Mouse (Mus musculus) ES-CJ7 (cell line): ENCODE measurements around the gene Dhrs4.

ENCODE experiments used
- DNase-seq: peaks from one replicate; pipeline ENCODE4 v3.0.0; 2011; ENCODE audit warnings: low read depth, low spot score

Dhrs4 gene

DNA sequence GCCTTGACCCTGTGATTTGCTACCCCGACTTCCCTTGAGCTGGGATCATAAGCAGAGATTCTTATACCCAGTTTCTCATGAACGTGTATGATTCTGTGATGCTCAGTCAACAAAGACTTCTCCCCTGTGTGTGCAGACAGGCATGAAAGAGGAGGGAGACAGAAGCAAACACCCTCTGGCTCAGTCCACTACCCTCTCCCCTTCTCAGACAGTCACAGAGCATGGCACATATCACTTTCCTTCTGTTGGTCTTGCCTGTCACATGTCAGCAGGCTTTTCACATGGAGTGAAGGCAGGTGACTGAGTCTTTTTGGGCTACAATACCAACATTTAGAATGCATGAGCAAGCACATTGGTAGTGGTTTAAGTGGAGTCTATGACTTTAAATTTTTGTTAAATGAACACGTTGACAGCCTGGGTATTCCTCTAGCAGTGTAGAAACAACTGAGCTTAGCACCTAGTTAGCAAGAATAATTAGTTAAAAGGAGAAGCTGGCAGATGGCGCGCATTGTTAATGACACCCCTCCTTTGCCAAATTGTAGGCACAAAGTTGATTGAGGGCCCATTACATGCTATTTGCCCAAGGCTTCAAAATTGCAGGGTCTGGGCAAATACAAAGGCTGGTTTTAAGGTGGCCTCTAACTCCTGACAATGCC is 6.0 kb downstream of the Dhrs4 start:
- no peak for DNase-seq

DNA sequence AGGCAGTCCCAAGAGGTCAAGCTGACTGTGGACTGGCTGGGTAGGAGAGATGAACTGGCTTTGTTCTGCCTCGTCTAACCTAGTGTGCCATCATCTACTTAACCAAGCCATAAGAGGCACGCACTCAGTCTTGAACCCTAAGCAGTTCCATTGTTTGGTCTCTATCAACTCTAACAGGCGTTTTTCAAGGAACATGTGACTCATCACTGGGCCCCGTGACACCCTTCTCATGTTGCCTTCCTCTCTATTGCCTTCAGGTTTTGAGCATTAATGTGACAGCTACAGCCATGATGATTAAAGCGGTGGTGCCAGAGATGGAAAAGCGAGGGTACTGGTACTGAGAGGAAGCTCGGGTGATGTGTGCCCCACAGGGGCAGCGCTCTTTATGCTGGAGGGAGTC is 8.3 kb downstream of the Dhrs4 start:
- no peak for DNase-seq

DNA sequence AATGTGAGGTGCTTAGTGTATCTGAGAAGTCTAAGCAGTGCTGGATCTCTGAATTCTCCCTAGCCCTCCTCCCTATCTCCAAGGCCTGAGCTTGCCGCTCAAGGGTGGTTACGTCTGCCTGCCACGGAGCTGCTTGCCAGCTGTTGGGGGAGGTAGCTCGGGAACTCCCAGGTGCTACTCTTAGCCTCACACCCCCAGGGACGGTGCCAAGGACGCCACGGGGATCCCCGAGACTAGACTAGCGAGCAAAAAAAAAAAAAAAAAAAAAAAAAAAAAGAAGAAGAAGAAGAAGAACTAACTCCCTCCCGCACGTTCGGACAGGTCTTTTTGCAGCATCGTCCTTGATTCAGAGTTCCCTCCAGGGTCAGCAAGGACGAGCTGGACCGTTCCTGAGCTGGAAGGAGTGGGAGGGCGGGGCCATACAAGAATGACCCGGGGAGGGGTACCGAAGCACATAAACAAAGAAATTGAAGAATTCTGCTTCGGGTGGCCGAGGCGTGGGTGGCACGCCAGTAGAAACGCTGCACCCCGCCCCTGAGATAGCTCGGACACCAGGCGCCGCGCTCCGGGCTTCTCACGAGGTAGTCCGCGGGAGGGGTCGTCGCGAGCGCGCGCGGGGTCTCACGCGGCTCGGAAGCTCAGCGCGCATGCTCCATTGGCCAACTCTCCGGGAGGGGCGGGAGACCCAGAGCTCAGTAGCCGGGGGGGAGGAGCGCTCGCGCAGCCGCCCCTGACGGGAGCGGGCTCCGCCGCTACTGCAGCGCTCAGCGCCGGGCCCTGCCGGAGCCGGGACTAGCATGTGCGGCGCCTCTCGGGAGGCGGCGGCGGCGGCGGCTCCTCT is 12.0 kb downstream of the Dhrs4 start, which contains the start of gene Carmil3:
Gene Carmil3 (plus strand): TSS at position 291 of the 841 bp plus-strand sequence.
- DNase-seq = peak; percentile 56

DNA sequence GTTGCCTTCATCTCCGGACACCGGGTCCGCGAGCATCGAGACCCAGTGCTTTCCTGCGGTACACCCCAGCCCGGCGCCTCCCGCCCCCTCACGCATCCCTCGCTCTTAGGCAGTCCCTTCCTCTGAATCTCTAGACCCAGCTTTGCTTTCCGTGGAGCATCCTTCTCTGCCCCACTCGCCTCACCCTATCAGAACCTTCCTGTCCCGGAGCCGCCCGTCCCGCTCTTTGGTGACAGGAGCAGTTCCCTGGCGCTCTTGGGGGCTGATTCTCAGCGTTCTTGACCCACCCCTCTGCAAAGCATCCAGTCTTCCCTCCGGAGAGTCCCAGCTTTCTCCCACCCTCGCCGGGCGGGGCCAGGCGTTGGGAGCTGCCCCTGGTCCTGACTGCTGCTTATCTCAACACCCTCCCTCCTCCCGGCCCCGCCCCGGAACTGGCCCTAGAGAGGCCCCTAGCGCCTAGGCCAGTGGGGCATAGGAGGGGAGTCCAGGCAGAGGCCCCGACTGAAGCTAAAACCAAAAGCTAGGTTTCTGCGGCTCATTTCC is 12.8 kb downstream of the Dhrs4 start:
- peak; percentile 66 for DNase-seq

GRCm38 (mm10) chr14:55492103-55492502 is 13.5 kb downstream of the Dhrs4 start:
- no peak for DNase-seq

- no peak for DNase-seq
Observed at GRCm38 (mm10) chr14:55495509-55496240, 17.1 kb downstream of the Dhrs4 start.

GRCm38 (mm10) chr14:55496761-55497448 is 18.3 kb downstream of the Dhrs4 start:
- DNase-seq = no peak

DNA sequence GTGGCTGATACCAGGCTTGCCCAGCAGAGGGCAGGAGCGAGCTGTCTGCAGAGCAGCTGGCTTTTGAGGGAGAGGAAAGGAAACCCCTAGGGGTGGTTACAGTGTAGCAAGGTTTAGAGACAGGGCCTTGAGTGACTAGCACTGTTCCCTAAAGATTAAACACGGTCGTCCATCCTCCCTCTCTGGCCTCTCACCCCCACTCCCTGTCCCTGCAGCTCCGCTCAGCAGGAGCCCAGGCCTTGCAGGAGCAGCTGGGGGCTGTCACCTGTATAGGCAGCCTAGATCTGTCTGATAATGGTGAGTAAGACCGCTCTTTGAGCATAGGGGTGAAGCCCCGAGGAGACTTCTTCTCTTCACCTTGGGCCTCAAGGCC is 18.9 kb downstream of the Dhrs4 start:
- peak; percentile 92 for DNase-seq

DNA sequence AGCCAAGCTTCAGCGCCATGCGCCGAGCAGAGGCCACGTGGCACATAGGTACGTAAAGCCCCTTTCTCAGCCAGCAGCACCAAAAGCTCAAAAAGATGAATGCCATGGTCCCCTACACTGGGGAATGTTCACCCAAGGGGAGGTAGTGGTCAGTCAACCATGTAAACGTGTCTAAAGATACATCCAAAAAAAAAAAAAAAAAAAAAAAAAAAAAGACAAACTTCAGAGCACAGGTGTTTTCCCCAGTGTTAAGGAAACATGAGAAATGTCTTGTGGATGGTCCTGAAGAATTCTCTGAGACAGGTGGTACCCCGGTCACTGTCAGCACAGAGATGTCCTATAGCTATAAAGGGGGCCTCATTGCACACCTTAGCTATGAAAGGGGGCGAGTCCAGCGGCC is 27.1 kb downstream of the Dhrs4 start:
- no peak for DNase-seq

DNA sequence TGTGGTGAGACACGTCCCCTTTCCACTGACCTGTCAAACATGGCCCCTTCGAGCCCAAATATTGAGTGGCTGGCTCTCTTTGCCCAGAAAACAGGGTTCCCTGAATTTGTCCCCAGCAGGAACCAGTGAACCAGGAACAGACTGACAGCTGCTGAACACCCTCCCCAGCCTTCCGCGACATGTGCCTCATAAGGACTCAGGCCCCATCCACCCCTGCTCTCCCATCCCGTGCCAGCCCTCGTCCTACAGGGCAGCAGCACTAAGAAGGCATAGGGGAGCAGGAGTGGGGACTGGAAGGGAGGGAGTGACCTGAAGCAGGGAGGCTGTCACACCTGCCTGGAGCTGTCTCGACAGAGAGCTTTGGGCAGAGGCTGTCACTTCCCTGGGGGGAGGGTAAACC is 29.2 kb downstream of the Dhrs4 start:
- DNase-seq = no peak

- no peak for DNase-seq
Observed at GRCm38 (mm10) chr14:55509540-55509939, 31.0 kb downstream of the Dhrs4 start.

DNA sequence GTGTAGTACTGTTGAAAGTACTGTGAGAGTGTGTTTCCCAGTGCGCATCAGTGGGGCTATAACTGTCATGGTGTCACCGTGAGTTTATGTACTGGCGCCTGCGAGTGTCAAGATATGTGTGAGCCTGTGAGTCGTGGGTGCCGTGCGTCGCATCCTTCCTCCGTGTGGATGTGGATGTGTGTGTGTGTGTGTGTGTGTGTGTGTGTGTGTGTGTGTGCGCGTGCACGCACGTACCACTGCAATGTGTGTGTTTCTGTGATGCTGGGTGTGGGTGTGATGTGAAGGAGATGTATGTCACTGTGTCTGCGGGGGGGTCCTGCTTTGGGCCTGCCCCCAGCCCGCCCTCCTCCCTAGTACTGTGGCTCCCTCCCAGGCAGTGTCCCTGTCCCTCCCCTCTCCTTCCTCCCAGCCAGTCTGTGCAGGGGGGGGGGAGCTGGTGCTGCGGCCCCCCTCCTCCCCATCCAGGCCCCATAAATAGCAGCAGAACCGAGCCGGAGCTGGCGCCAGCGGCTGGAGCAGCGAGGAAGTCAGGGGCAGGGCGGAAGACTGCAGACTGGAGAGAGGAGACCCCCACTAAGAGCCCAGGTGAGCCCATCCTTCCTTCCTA is 31.7 kb downstream of the Dhrs4 start, which contains the start of gene Cpne6:
Gene Cpne6 (plus strand): TSS at position 321 of the 607 bp plus-strand sequence.
- DNase-seq = no peak

DNA sequence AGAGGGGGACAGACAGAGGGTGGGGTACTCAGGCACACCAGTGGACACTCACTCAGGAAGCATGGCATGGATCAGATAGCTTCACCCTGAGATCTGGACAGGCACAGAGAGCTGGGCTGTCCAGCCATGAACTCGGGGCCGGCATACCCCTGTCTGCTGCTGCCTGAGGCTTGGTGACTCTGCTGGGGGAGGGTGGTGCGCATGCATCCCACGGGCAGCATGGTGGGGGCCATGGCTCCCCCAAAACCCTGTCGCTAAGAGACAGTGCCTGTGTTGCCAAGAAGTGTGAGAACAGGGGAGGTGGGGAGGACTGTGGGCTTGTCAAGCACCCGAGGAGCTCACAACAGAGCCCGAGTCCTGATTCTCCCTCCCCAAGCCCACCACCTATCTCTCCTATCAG is 32.5 kb downstream of the Dhrs4 start:
- no peak for DNase-seq

DNA sequence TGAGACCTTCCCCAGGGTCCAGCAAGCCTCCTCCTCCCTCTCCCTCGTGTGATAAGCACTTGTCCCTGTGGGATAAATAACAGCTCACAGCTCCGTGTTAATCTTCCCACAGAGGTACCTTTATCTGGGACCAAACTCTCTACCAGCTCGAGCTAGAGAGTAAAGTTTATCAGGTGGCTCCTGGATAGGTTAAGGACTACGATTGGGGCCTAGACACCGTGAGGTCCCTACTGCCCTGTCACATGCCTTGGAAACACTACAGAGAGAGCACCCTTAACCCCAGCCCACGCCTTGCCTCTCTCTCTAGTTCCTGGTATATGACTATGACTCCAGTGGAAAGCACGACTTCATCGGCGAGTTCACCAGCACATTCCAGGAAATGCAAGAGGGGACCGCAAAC is 35.4 kb downstream of the Dhrs4 start:
- DNase-seq = no peak

- DNase-seq = no peak
Observed at GRCm38 (mm10) chr14:55515846-55516245, 37.3 kb downstream of the Dhrs4 start.

DNA sequence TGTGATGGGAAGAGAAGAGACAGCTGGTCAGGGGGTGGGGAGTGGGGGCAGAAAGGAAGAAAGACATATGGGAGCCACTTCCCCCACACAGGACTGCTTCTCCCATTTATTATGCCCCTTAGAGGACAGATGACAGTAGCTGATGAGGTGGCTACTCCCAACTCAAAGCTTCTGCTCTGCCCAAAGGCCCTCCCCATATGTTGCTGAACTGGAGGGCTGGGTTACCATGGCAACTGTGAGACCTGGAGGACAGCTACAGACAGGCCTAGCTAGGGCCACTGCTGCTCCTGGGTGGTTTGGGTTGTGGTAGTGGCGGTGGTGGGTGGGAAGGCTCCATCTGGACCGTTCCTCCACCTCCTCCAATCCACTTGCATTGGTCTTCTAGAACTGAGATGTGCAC is 40.3 kb downstream of the Dhrs4 start:
- no peak for DNase-seq

DNA sequence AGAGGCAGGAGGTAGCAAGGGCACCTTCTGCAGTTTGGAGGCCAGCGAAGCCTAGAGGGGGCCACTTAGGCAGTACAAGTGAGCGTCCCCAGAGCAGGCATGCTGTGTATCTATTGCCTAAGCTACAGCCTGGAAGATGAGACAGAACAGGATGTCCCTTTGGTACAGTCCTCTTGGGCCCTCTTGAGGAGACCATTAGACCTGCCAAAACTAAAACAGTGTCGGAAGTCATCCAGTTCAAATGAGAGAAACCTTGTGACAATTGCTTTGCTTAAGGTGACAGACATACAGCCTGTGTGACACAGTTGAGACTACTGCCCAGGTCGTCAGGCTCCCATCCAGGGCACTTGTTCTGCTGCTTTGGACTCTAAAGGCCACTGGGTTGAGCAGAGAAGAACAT is 41.0 kb downstream of the Dhrs4 start:
- DNase-seq = no peak

- peak; percentile 53 for DNase-seq
Observed at GRCm38 (mm10) chr14:55520451-55521361, 42.1 kb downstream of the Dhrs4 start.

DNA sequence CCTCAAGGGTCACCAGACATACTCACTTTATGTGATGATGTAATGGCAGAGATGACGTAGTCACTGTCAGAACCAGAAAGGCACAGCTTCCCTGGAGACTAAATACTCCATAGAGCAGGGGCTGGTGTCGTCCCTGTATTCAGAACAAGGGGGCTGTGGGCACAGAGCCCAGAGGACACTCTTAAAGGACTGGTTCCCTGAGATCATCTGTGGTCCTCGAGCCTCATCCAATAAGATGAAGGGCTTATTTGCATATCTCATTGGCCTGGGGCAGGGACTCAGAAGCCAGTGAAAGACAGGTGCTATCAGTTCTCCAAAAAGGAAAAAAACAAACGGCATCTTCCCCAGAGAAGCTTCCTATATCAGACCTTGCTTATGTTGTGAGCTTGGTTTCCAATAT is 45.5 kb downstream of the Dhrs4 start:
- DNase-seq = no peak

DNA sequence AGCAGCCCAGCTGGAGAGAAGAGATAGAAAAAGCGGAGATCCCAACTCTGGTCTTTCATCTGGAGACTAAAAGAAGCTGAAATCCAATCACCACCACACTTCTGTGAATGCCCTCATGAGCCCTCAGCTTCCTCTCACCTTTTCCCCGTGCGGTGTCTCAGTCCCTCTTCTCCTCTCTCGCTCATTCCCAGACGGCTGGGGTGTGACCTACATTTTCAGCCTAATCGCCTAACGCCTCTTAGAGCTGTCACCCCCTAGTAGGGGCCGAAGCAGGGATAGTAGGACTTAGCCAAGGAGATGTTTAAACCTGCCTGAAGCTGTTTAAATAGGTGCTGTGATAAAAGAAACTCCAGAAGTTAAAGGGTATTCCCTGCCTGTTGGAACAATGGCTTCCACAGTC is 46.2 kb downstream of the Dhrs4 start, which contains the start of gene Nrl:
Gene Nrl (minus strand): TSS at position 197 of the 400 bp plus-strand sequence.
- DNase-seq = no peak
